Mouse (Mus musculus) limb, embryonic 12.5 days (tissue): Measurements from ENCODE around the gene Acss3. TPM values are rescaled to one million over a fixed set of nuclear protein-coding genes. Genes with fewer than 3 reads are reported as not detected.

Source experiments
- ATAC-seq: fragments of 200-750 bp; cut with Nextera tagmentation; 2 replicates; pipeline ENCODE4 v1.8.0; 2017; ENCODE audit warnings: low read depth, moderate TSS enrichment; ENCODE audit not compliant: insufficient number of reproducible peaks, insufficient read depth, low FRiP score, low TSS enrichment
- H3K27ac ChIP-seq: fragments of 300-500 bp; sonication (generic); 2 replicates; pipeline ENCODE4 v1.5.1; 2016; ENCODE audit warnings: mild to moderate bottlenecking, moderate library complexity
- H3K27me3 ChIP-seq: fragments of 300-500 bp; sonication (generic); 2 replicates; pipeline ENCODE4 v1.6.1; 2016; ENCODE audit warnings: mild to moderate bottlenecking, moderate library complexity
- H3K36me3 ChIP-seq: fragments of 300-500 bp; sonication (generic); 2 replicates; pipeline ENCODE4 v1.6.1; 2016; ENCODE audit warnings: mild to moderate bottlenecking, moderate library complexity
- H3K4me1 ChIP-seq: fragments of 300-500 bp; sonication (generic); replicated peaks from 2 replicates; pipeline ENCODE4 v1.6.1; 2016
- H3K4me2 ChIP-seq: fragments of 300-500 bp; sonication (generic); 2 replicates; pipeline ENCODE4 v1.6.1; 2016; ENCODE audit warnings: mild to moderate bottlenecking, moderate library complexity
- H3K4me3 ChIP-seq: fragments of 300-500 bp; sonication (generic); replicated peaks from 2 replicates; pipeline ENCODE4 v1.5.1; 2016; ENCODE audit warnings: mild to moderate bottlenecking
- H3K9ac ChIP-seq: fragments of 300-500 bp; sonication (generic); replicated peaks from 2 replicates; pipeline ENCODE4 v1.6.1; 2016; ENCODE audit warnings: mild to moderate bottlenecking, moderate library complexity
- H3K9me3 ChIP-seq: fragments of 300-500 bp; sonication (generic); 2 replicates; pipeline ENCODE4 v1.6.1; 2016; ENCODE audit warnings: mild to moderate bottlenecking, moderate library complexity
- WGBS: fragments of 180-500 bp; shearing (Covaris S2); methylation state at CpG from one replicate; pipeline ENCODE4 v1.1.7; 2016; 5-methylcytosine and 5-hydroxymethylcytosine counted together
- polyA plus RNA-seq: library from polyadenylated mRNA; unstranded; fragments of >200 nt; fragmentation: Nextera tagmentation; extraction: Ambion mirVana; gene quantifications from 2 replicates; pipeline ENCODE4 v1.2.1, GENCODE M21; 2016

Acss3 gene
- polyA plus RNA-seq, 1 experiment from 2014 or later: 3.3 TPM

- Histone ChIP-seq H3K9ac (no peak overlapping the region), H3K27ac (no peak overlapping the region), H3K4me1 (no peaks in the 10 kb centered on the region), H3K4me3 (no peak overlapping the region), H3K4me2 (no peak overlapping the region), H3K36me3 (no peaks in the 10 kb centered on the region), H3K27me3 (no peaks in the 10 kb centered on the region), H3K9me3 (no peaks in the 10 kb centered on the region)
- 89% methylated on average over 3 of the region's 3 CpGs for WGBS
- no peak for ATAC-seq
Observed at GRCm38 (mm10) chr10:106924798-106925197, 198.7 kb downstream of the Acss3 start.

GRCm38 (mm10) chr10:106924334-106924733, 199.1 kb downstream of the Acss3 start:
- 89% methylated on average over 5 of the region's 5 CpGs for WGBS
- H3K4me2 ChIP-seq: no peak overlapping the region
- ATAC-seq: no peak

GRCm38 (mm10) chr10:106914822-106915221, 208.6 kb downstream of the Acss3 start:
- no peak overlapping the region for H3K4me2 ChIP-seq
- no peak overlapping the region for H3K4me3 ChIP-seq
- H3K36me3 ChIP-seq: no peaks in the 10 kb centered on the region
- H3K9ac ChIP-seq: no peak overlapping the region
- H3K27ac ChIP-seq: no peak overlapping the region
- no peaks in the 10 kb centered on the region for H3K9me3 ChIP-seq
- ATAC-seq: no peak
- no peaks in the 10 kb centered on the region for H3K4me1 ChIP-seq
- H3K27me3 ChIP-seq: no peaks in the 10 kb centered on the region

More at GRCm38 (mm10) chr10:106924334-106924733, 199.1 kb downstream of the Acss3 start:
- Histone ChIP-seq H3K4me1 (no peaks in the 10 kb centered on the region), H3K27me3 (no peaks in the 10 kb centered on the region), H3K4me3 (no peak overlapping the region), H3K9me3 (no peaks in the 10 kb centered on the region), H3K27ac (no peak overlapping the region), H3K9ac (no peak overlapping the region), H3K36me3 (no peaks in the 10 kb centered on the region)

- H3K27me3 ChIP-seq: no peaks in the 10 kb centered on the region
- H3K4me3 ChIP-seq: no peak overlapping the region
- H3K4me2 ChIP-seq: no peak overlapping the region
- no peak overlapping the region for H3K27ac ChIP-seq
- no peaks in the 10 kb centered on the region for H3K36me3 ChIP-seq
- H3K9me3 ChIP-seq: no peaks in the 10 kb centered on the region
- ATAC-seq: no peak
- no peak overlapping the region for H3K9ac ChIP-seq
- no peaks in the 10 kb centered on the region for H3K4me1 ChIP-seq
Observed at GRCm38 (mm10) chr10:106914275-106914674, 209.2 kb downstream of the Acss3 start.

GRCm38 (mm10) chr10:106913032-106913431, 210.4 kb downstream of the Acss3 start:
- H3K27me3 ChIP-seq: no peaks in the 10 kb centered on the region
- no peaks in the 10 kb centered on the region for H3K36me3 ChIP-seq
- H3K9ac ChIP-seq: no peak overlapping the region
- WGBS: 41% methylated on average over 1 of the region's 2 CpGs
- no peak overlapping the region for H3K4me2 ChIP-seq
- H3K9me3 ChIP-seq: no peaks in the 10 kb centered on the region
- no peak overlapping the region for H3K27ac ChIP-seq
- no peak overlapping the region for H3K4me3 ChIP-seq
- no peaks in the 10 kb centered on the region for H3K4me1 ChIP-seq
- ATAC-seq: no peak

- Histone ChIP-seq H3K4me2 (no peak overlapping the region), H3K4me3 (no peak overlapping the region), H3K36me3 (no peaks in the 10 kb centered on the region), H3K27me3 (no peaks in the 10 kb centered on the region), H3K27ac (no peak overlapping the region), H3K9me3 (no peaks in the 10 kb centered on the region), H3K4me1 (no peaks in the 10 kb centered on the region), H3K9ac (no peak overlapping the region)
- WGBS: 77% methylated on average over 3 of the region's 3 CpGs
- no peak for ATAC-seq
Observed at GRCm38 (mm10) chr10:106910108-106910507, 213.4 kb downstream of the Acss3 start.

- Histone ChIP-seq H3K4me1 (no peaks in the 10 kb centered on the region), H3K9me3 (no peaks in the 10 kb centered on the region), H3K27me3 (no peaks in the 10 kb centered on the region), H3K36me3 (no peaks in the 10 kb centered on the region), H3K4me2 (no peak overlapping the region), H3K9ac (no peak overlapping the region), H3K27ac (no peak overlapping the region), H3K4me3 (no peak overlapping the region)
- 69% methylated on average over 13 of the region's 13 CpGs for WGBS
- ATAC-seq: no peak
Observed at GRCm38 (mm10) chr10:106896351-106896750, 227.1 kb downstream of the Acss3 start.

Other genes starting within 250 kb of the Acss3 start
- 2.4 and 2.9 TPM in 2 replicates for gene Lin7a, start 148.0 kb upstream of the Acss3 start, polyA plus RNA-seq